Mouse (Mus musculus): ENCODE data around the gene Cdk14. TPM values are rescaled to one million over a fixed set of nuclear protein-coding genes. Genes with fewer than 3 reads are reported as not detected.

The Cdk14 gene
- polyA plus RNA-seq, 1 experiment from 2014 or later: 10.8 TPM

DNA sequence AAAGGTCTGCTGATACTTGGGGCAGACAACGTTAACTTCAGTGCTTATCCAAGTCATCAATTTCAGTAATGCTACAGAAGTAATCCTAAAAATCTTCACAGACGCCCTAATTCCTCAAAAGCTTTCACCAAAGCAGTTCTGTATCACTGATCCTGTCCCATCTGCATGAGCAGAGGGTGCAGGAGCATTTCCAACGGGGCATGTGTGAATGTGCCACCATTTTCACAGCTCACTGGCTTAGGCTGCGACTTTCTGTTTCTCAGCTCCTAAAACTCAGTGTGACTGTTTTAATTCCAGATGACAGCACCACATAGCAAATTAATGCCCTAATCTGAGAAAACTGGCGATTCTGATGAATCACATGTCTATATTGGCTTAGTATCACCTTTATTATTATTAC lies 375.8 kb downstream of the Cdk14 start:
- Histone ChIP-seq H3K4me1 (no peaks in the 10 kb centered on the region), H3K9me3 (no peaks in the 10 kb centered on the region; the same call in 1 of the 2 replicates), H3K27ac (replicated peaks) (no peak overlapping the region), H3K4me2 (no peak overlapping the region), H3K27me3 (replicated peaks) (no peaks in the 10 kb centered on the region), H3K36me3 (0 out of 2 replicates have a peak, but pooled peaks cover 2% of the 10 kb centered on the region), H3K4me3 (no peak overlapping the region), H3K9ac (no peak overlapping the region)
- no peak for ATAC-seq (ENCODE audit: extremely low read depth, insufficient number of reproducible peaks, low FRiP score, low TSS enrichment)
- 76% methylated on average over 5 of the region's 5 CpGs for WGBS

DNA sequence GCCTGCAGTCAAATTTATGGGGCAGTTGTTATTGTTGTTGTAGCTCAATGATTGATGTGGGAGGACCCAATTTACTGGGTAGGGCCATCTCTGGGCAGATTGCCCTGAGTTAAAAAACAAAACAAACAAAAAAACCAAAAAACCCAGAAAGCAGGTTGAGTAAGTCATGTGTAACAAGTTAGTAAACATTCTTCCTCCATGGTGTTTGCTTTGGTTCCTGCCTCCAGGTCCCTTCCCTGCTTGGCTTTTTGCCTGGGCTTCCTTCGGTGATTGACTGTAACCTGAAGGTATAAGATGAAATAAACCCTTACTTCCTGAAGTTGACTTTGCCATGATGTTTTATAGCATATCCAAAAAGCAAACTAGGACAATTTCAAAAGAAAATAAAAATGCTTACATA lies 377.4 kb downstream of the Cdk14 start:
- no peak overlapping the region for H3K4me3 ChIP-seq
- no peak overlapping the region for H3K4me2 ChIP-seq
- WGBS: 74% methylated on average over 1 of the region's 1 CpGs
- no peaks in the 10 kb centered on the region for H3K4me1 ChIP-seq
- ATAC-seq (ENCODE audit: extremely low read depth, insufficient number of reproducible peaks, low FRiP score, low TSS enrichment): no peak
- no peak overlapping the region for H3K9ac ChIP-seq
- 0 out of 2 replicates have a peak, but pooled peaks cover 2% of the 10 kb centered on the region for H3K36me3 ChIP-seq
- H3K27ac ChIP-seq (replicated peaks): no peak overlapping the region
- no peaks in the 10 kb centered on the region for H3K27me3 ChIP-seq (replicated peaks)
- no peaks in the 10 kb centered on the region; the same call in 1 of the 2 replicates for H3K9me3 ChIP-seq

DNA sequence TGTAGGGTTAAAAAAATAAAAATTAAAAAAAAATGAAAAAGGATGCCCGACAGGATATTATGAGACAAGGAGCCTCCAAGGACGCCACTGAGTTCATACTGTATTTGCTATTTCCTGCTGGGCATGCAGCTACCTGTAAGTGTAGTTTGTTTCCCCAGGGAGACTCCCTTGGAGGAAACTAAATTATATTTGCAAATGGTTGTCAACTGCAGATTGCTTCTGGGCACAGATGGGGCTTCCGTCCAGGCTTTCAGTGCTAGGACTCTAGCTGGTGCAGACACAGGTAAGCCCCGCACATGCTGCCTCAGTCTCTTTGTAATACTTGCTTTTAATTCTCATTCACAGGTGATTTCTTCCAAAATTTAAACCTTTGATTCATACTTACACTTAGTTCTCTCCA lies 378.6 kb downstream of the Cdk14 start:
- no peak for ATAC-seq (ENCODE audit: extremely low read depth, insufficient number of reproducible peaks, low FRiP score, low TSS enrichment)
- Histone ChIP-seq H3K27me3 (replicated peaks) (no peaks in the 10 kb centered on the region), H3K9ac (no peak overlapping the region), H3K27ac (replicated peaks) (no peak overlapping the region), H3K4me1 (no peaks in the 10 kb centered on the region), H3K9me3 (no peaks in the 10 kb centered on the region; the same call in 1 of the 2 replicates), H3K4me3 (no peak overlapping the region), H3K4me2 (no peak overlapping the region), H3K36me3 (0 out of 2 replicates have a peak, but pooled peaks cover 2% of the 10 kb centered on the region)
- WGBS: 75% methylated on average over 4 of the region's 4 CpGs

DNA sequence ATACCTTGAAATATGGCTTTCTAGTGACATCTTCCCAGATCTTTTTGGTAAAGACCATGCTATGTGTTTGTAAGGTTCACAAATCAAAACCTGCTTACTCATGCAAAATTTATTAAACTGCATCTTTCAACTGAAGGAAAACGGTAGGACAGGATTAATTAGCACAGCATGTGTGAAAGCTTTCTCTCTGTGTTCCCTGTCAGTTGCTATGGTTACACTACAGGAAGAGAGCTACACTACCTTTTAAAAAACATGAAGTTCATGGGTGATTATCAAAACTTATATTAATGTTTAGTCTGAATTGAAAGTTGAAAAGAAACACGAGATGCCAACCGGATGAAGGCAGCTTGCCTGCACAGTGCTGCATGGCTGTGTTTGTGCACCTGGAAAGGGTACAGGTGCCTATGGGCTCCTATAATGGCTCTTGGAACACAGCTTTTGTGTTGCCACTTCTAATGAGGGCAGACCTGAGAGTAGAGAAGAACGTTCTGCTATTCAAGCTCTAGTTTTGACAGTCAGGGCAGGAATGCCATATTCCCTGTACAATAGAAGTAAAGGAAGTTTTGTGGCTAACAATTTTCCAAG lies 380.3 kb downstream of the Cdk14 start:
- Histone ChIP-seq H3K36me3 (0 out of 2 replicates have a peak, but pooled peaks cover 2% of the 10 kb centered on the region), H3K27ac (replicated peaks) (no peak overlapping the region), H3K9ac (no peak overlapping the region), H3K9me3 (no peaks in the 10 kb centered on the region; the same call in 1 of the 2 replicates), H3K4me2 (no peak overlapping the region), H3K27me3 (replicated peaks) (no peaks in the 10 kb centered on the region), H3K4me1 (no peaks in the 10 kb centered on the region), H3K4me3 (no peak overlapping the region)
- ATAC-seq (ENCODE audit: extremely low read depth, insufficient number of reproducible peaks, low FRiP score, low TSS enrichment): no peak
- WGBS: 68% methylated on average over 4 of the region's 4 CpGs

DNA sequence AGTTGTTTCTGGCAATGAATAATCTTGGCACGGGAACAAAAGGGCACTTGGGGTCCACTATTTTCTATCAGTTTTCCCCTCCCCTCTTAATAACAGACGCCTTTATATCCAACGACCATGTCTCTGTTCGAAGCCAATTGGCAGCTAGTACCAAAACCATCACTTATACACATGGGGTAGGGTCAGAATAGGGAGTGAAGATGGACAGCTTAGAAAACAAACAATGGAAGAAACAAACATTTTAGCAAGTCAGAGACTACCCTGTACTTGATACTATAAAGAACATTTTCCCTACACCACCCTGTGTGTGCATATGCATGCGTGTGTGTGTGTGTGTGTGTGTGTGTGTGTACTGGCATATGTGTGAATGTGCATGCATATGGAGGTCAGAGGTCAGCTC lies 386.7 kb downstream of the Cdk14 start:
- H3K4me1 ChIP-seq: no peaks in the 10 kb centered on the region
- WGBS: 81% methylated on average over 5 of the region's 5 CpGs
- no peaks in the 10 kb centered on the region for H3K9me3 ChIP-seq
- H3K27ac ChIP-seq (replicated peaks): no peak overlapping the region
- no peaks in the 10 kb centered on the region for H3K27me3 ChIP-seq (replicated peaks)
- H3K9ac ChIP-seq: no peak overlapping the region
- no peak overlapping the region for H3K4me3 ChIP-seq
- H3K4me2 ChIP-seq: no peak overlapping the region
- no peaks in the 10 kb centered on the region for H3K36me3 ChIP-seq
- ATAC-seq (ENCODE audit: extremely low read depth, insufficient number of reproducible peaks, low FRiP score, low TSS enrichment): no peak

DNA sequence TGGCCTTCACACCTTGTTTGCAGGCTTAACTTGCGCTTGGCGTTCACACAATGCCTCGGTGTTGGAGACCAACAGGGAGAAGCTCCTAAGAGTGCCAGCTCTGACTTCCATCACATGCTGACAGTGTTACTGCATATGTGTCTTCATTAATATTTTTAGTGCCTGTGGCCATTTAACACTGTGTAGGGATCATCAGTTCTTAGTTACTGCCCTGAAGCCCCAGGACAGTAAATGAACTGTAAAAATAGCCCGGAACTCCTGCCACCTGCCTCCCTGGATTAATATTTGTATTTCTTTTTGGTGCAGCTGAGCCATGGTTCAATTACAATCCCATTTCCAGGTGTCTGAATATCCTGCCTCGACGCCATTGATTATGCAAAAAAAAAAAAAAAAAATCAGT lies 387.3 kb downstream of the Cdk14 start:
- H3K36me3 ChIP-seq: no peaks in the 10 kb centered on the region

DNA sequence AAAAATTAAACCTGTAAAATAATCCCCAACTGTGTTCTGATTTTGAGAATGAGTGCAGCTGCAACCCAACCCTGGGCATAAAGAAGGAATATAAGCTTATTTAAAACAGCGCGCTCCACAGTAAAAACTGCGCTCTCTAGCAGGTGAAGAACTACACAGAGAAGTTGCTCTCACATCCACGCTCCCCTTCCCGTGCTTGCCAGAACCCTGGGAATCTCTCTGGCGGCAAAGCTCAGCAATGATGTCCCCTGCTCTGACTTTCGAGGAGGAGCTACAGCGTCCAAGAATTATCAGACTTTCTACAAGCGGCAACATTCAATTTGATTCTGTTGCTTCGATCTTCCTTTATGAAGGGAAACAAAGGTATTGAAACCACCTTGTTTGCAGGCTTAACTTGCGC lies 387.7 kb downstream of the Cdk14 start:
- Histone ChIP-seq H3K27ac (replicated peaks) (no peak overlapping the region), H3K4me3 (no peak overlapping the region), H3K4me2 (no peak overlapping the region), H3K36me3 (no peaks in the 10 kb centered on the region), H3K4me1 (no peaks in the 10 kb centered on the region), H3K9ac (no peak overlapping the region), H3K9me3 (no peaks in the 10 kb centered on the region), H3K27me3 (replicated peaks) (no peaks in the 10 kb centered on the region)
- ATAC-seq (ENCODE audit: extremely low read depth, insufficient number of reproducible peaks, low FRiP score, low TSS enrichment): no peak
- WGBS: 74% methylated on average over 11 of the region's 11 CpGs

More for the DNA sequence above, 387.3 kb downstream of the Cdk14 start:
- no peak overlapping the region for H3K4me3 ChIP-seq
- no peaks in the 10 kb centered on the region for H3K9me3 ChIP-seq
- H3K4me1 ChIP-seq: no peaks in the 10 kb centered on the region
- no peaks in the 10 kb centered on the region for H3K27me3 ChIP-seq (replicated peaks)
- 67% methylated on average over 6 of the region's 6 CpGs for WGBS
- no peak overlapping the region for H3K9ac ChIP-seq
- no peak overlapping the region for H3K4me2 ChIP-seq
- no peak for ATAC-seq (ENCODE audit: extremely low read depth, insufficient number of reproducible peaks, low FRiP score, low TSS enrichment)
- H3K27ac ChIP-seq (replicated peaks): no peak overlapping the region

DNA sequence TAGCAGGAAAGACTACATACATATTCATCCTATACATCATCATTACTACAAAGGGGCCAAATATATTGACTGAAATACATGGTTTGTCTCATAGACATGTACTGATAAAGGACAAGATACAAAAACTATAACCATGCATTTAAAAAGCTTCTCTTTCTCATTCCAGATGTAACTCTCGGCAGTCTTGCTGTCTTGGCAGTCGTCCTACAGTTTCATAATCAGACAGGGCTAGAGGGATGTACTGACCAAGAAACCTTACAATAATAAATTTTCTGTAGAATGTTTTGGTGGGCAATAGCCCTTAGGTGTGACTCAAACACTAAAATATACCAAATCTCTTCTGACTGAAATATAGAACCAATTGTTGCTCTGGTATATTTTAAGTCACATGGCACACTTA lies 389.7 kb downstream of the Cdk14 start:
- no peak for ATAC-seq (ENCODE audit: extremely low read depth, insufficient number of reproducible peaks, low FRiP score, low TSS enrichment)
- no peak overlapping the region for H3K4me2 ChIP-seq

DNA sequence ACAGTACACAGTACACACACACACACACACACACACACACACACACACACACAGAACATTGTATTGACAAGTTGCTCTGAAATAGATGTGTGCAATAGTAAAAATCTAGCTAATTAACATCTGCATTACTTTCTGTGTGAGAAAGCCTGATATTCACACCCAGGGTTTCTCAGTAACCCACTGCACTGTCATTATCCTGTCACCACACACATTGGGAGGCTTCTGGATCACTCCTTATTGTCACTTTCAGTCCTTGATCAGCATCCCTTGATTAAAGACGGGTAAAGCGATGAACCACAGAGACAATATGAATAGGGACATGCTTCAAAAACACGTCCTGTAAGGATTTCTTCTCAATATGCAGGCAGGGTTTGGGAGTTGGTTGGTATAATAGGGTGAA lies 401.2 kb downstream of the Cdk14 start:
- no peak overlapping the region for H3K27ac ChIP-seq (replicated peaks)
- no peak overlapping the region for H3K4me2 ChIP-seq
- H3K36me3 ChIP-seq: no peaks in the 10 kb centered on the region
- no peaks in the 10 kb centered on the region for H3K4me1 ChIP-seq
- no peak overlapping the region for H3K4me3 ChIP-seq
- H3K9me3 ChIP-seq: no peaks in the 10 kb centered on the region
- no peaks in the 10 kb centered on the region for H3K27me3 ChIP-seq (replicated peaks)
- no peak overlapping the region for H3K9ac ChIP-seq
- WGBS: 84% methylated on average over 3 of the region's 3 CpGs
- ATAC-seq (ENCODE audit: extremely low read depth, insufficient number of reproducible peaks, low FRiP score, low TSS enrichment): no peak

More for the DNA sequence above, 389.7 kb downstream of the Cdk14 start:
- H3K27me3 ChIP-seq (replicated peaks): no peaks in the 10 kb centered on the region
- no peak overlapping the region for H3K4me3 ChIP-seq
- H3K4me1 ChIP-seq: no peaks in the 10 kb centered on the region
- 68% methylated on average over 2 of the region's 2 CpGs for WGBS
- no peaks in the 10 kb centered on the region for H3K36me3 ChIP-seq
- no peaks in the 10 kb centered on the region for H3K9me3 ChIP-seq
- H3K27ac ChIP-seq (replicated peaks): no peak overlapping the region
- no peak overlapping the region for H3K9ac ChIP-seq

DNA sequence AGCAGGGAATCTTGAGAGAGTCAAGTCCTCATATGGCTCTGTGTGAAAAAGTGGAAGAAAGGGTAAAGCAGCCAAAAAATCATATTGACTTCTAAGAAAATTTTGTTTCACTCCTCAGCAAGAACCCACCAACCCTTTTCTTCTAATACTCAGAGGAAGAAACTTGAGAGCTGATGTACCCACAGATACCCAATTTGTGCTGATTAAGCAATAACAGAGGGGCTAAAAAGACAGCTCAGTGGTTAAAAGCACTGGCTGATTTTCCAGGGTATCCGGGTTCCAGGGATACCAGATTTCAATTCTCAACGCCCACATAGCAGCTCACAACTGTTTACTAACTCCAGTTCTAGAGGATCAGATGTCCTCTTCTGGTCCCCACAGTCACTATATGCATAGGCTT lies 401.9 kb downstream of the Cdk14 start:
- ATAC-seq (ENCODE audit: extremely low read depth, insufficient number of reproducible peaks, low FRiP score, low TSS enrichment): no peak
- Histone ChIP-seq H3K27ac (replicated peaks) (no peak overlapping the region), H3K4me2 (no peak overlapping the region), H3K9me3 (no peaks in the 10 kb centered on the region), H3K27me3 (replicated peaks) (no peaks in the 10 kb centered on the region), H3K4me3 (no peak overlapping the region), H3K36me3 (no peaks in the 10 kb centered on the region), H3K9ac (no peak overlapping the region), H3K4me1 (peaks cover 5% of the 10 kb centered on the region)
- WGBS: 70% methylated on average over 2 of the region's 2 CpGs

DNA sequence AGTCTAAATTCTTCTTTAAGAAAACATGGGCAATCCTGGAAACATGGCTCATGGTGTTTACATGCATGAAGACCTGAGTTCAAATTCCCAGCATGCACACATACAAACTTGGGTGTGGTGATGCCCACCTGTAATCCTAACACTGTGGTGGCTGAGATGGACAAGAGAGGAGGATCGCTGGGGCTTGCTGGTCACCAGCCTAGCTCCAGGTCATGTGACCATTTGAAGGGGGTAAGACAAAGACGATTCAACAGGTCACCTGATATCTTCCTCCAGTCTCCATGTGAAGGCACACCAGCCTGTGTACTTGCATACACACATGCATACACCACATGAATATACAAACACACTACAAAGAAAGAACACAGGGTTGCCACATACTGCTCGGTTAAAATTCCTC lies 406.3 kb downstream of the Cdk14 start:
- Histone ChIP-seq H3K9ac (no peak overlapping the region), H3K4me1 (peaks cover 5% of the 10 kb centered on the region), H3K9me3 (no peaks in the 10 kb centered on the region), H3K36me3 (peaks cover 7% of the 10 kb centered on the region; the same call in 1 of the 2 replicates), H3K27ac (replicated peaks) (no peak overlapping the region), H3K4me3 (no peak overlapping the region), H3K27me3 (replicated peaks) (no peaks in the 10 kb centered on the region), H3K4me2 (no peak overlapping the region)
- 71% methylated on average over 3 of the region's 3 CpGs for WGBS
- no peak for ATAC-seq (ENCODE audit: extremely low read depth, insufficient number of reproducible peaks, low FRiP score, low TSS enrichment)

Measured in heart, embryonic 13.5 days (tissue).